Mouse (Mus musculus): ENCODE results near the gene Ikzf4. TPM values are rescaled to one million over a fixed set of nuclear protein-coding genes. Genes with fewer than 3 reads are reported as not detected.
A peak's percentile ranks its signal among the peaks of the same experiment; 100 is the strongest.

Ikzf4 gene
- 0.05 TPM for polyA plus RNA-seq (2012; fragmentation: generic; extraction: Trizol)
- long read RNA-seq, experiment 1: 0 reads
- long read RNA-seq, experiment 2: 0 reads

- H3K36me3 ChIP-seq (ENCODE audit: control insufficient read depth, insufficient read depth): no peaks in the 10 kb centered on the region
- H3K79me2 ChIP-seq (ENCODE audit: control insufficient read depth, insufficient read depth): no peaks in the 10 kb centered on the region
- no peaks in the 10 kb centered on the region for H3K79me3 ChIP-seq (ENCODE audit: low read depth)
- peaks cover 3% of the 10 kb centered on the region for H3K27me3 ChIP-seq (ENCODE audit: control insufficient read depth, insufficient read depth, insufficient read length)
- TF ChIP-seq MYOG (IDR thresholded peaks at IDR 0.05; ENCODE audit: control insufficient read depth, extremely low read depth, insufficient read length) (no peak), CEBPB (IDR thresholded peaks at IDR 0.05; ENCODE audit: low read depth) (no peak), MYOD1 (IDR thresholded peaks at IDR 0.05; ENCODE audit: control insufficient read depth, insufficient read length, low read depth) (no peak), CTCF (IDR thresholded peaks at IDR 0.05; ENCODE audit: control insufficient read depth, insufficient read depth, insufficient read length) (no peak), USF1 (IDR thresholded peaks at IDR 0.05; ENCODE audit: low read depth) (no peak), MAX (IDR thresholded peaks at IDR 0.05) (no peak), FOSL1 (IDR thresholded peaks at IDR 0.05; ENCODE audit: insufficient read depth, low read length, poor library complexity, severe bottlenecking) (no peak)
- no peak within 1 kb of the TSS for H3K4me3 ChIP-seq (ENCODE audit: insufficient read depth, poor library complexity, severe bottlenecking)
- H3ac ChIP-seq (ENCODE audit: control insufficient read depth, insufficient read length, low read depth): no peak within 1 kb of the TSS
Observed at GRCm38 (mm10) chr10:128645111-128646011, at the start of gene Ikzf4. Gene Ikzf4, minus strand, starts transcription at chr10:128645991.

DNA sequence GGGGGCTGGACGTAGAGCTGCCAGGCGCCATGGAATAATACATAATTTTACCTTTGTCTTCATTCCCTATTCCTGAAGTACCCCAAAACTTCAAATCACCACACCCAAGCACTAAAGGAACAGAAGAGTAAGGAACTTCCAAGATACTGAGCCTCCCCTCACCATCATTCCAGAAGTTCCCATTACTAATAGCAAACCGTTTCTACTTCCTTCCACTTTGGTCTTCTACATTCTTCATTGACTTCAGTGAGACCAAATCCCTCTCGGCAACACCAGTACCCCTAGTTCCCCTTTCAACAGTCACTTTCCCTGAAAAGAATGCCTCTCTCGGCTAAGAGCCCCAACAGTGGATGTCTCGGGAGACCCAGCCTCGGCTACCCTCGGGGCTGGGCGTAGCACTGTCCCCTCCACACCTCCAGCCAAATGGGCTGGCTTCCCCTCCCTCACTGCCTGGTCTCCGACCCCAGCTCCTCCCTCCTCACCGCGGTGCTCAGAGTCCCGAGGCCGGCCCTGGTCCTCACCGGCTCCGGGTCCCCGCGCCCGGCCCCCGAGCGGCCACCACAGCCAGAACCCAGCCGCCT is 49.7 kb upstream of the Ikzf4 start:
- Histone ChIP-seq H3K79me2 (ENCODE audit: control insufficient read depth, insufficient read depth) (peaks cover 26% of the 10 kb centered on the region), H3K79me3 (ENCODE audit: low read depth) (peaks cover 10% of the 10 kb centered on the region), H3ac (ENCODE audit: control insufficient read depth, insufficient read length, low read depth) (peak overlapping the region; percentile 72), H3K36me3 (ENCODE audit: control insufficient read depth, insufficient read depth) (peaks cover 30% of the 10 kb centered on the region), H3K4me3 (ENCODE audit: insufficient read depth, poor library complexity, severe bottlenecking) (peak overlapping the region; percentile 68), H3K27me3 (ENCODE audit: control insufficient read depth, insufficient read depth, insufficient read length) (no peaks in the 10 kb centered on the region)
- no peak for TF ChIP-seq MAX (IDR thresholded peaks at IDR 0.05)
- no peak for TF ChIP-seq MYOG (IDR thresholded peaks at IDR 0.05; ENCODE audit: control insufficient read depth, extremely low read depth, insufficient read length)
- no peak for TF ChIP-seq CTCF (IDR thresholded peaks at IDR 0.05; ENCODE audit: control insufficient read depth, insufficient read depth, insufficient read length)
- no peak for TF ChIP-seq USF1 (IDR thresholded peaks at IDR 0.05; ENCODE audit: low read depth)
- TF ChIP-seq FOSL1 (IDR thresholded peaks at IDR 0.05; ENCODE audit: insufficient read depth, low read length, poor library complexity, severe bottlenecking): no peak
- no peak for TF ChIP-seq MYOD1 (IDR thresholded peaks at IDR 0.05; ENCODE audit: control insufficient read depth, insufficient read length, low read depth)

GRCm38 (mm10) chr10:128674469-128675008 is 28.7 kb upstream of the Ikzf4 start:
- TF ChIP-seq USF1 (IDR thresholded peaks at IDR 0.05; ENCODE audit: low read depth): no peak
- TF ChIP-seq CEBPB (IDR thresholded peaks at IDR 0.05; ENCODE audit: low read depth): no peak
- H3ac ChIP-seq (ENCODE audit: control insufficient read depth, insufficient read length, low read depth): no peak overlapping the region
- peak overlapping the region; percentile 42 for H3K4me3 ChIP-seq (ENCODE audit: insufficient read depth, poor library complexity, severe bottlenecking)
- no peaks in the 10 kb centered on the region for H3K27me3 ChIP-seq (ENCODE audit: control insufficient read depth, insufficient read depth, insufficient read length)
- no peaks in the 10 kb centered on the region for H3K79me2 ChIP-seq (ENCODE audit: control insufficient read depth, insufficient read depth)
- peaks cover under 1% of the 10 kb centered on the region for H3K36me3 ChIP-seq (ENCODE audit: control insufficient read depth, insufficient read depth)
- H3K79me3 ChIP-seq (ENCODE audit: low read depth): no peaks in the 10 kb centered on the region

- no peak for TF ChIP-seq CEBPB (IDR thresholded peaks at IDR 0.05; ENCODE audit: low read depth)
Observed at GRCm38 (mm10) chr10:128673763-128674468, 28.1 kb upstream of the Ikzf4 start, which contains the start of gene Suox. Gene Suox, minus strand, starts transcription at chr10:128674073.

GRCm38 (mm10) chr10:128671148-128671547 is 25.4 kb upstream of the Ikzf4 start:
- Histone ChIP-seq H3K27me3 (ENCODE audit: control insufficient read depth, insufficient read depth, insufficient read length) (no peaks in the 10 kb centered on the region), H3K36me3 (ENCODE audit: control insufficient read depth, insufficient read depth) (no peaks in the 10 kb centered on the region)

More at GRCm38 (mm10) chr10:128673763-128674468, 28.1 kb upstream of the Ikzf4 start, which contains the start of gene Suox:
- H3K4me3 ChIP-seq (ENCODE audit: insufficient read depth, poor library complexity, severe bottlenecking): peak within 1 kb of the TSS; percentile 42
- no peaks in the 10 kb centered on the region for H3K27me3 ChIP-seq (ENCODE audit: control insufficient read depth, insufficient read depth, insufficient read length)
- H3ac ChIP-seq (ENCODE audit: control insufficient read depth, insufficient read length, low read depth): peak within 1 kb of the TSS; percentile 70
- no peaks in the 10 kb centered on the region for H3K36me3 ChIP-seq (ENCODE audit: control insufficient read depth, insufficient read depth)
- no peaks in the 10 kb centered on the region for H3K79me3 ChIP-seq (ENCODE audit: low read depth)
- H3K79me2 ChIP-seq (ENCODE audit: control insufficient read depth, insufficient read depth): no peaks in the 10 kb centered on the region

More at GRCm38 (mm10) chr10:128671148-128671547, 25.4 kb upstream of the Ikzf4 start:
- H3K79me3 ChIP-seq (ENCODE audit: low read depth): no peaks in the 10 kb centered on the region
- no peak overlapping the region for H3ac ChIP-seq (ENCODE audit: control insufficient read depth, insufficient read length, low read depth)
- no peak for TF ChIP-seq MYOD1 (IDR thresholded peaks at IDR 0.05; ENCODE audit: control insufficient read depth, insufficient read length, low read depth)
- TF ChIP-seq CEBPB (IDR thresholded peaks at IDR 0.05; ENCODE audit: low read depth): no peak
- TF ChIP-seq MAX (IDR thresholded peaks at IDR 0.05): no peak
- TF ChIP-seq FOSL1 (IDR thresholded peaks at IDR 0.05; ENCODE audit: insufficient read depth, low read length, poor library complexity, severe bottlenecking): no peak
- TF ChIP-seq CTCF (IDR thresholded peaks at IDR 0.05; ENCODE audit: control insufficient read depth, insufficient read depth, insufficient read length): no peak
- TF ChIP-seq MYOG (IDR thresholded peaks at IDR 0.05; ENCODE audit: control insufficient read depth, extremely low read depth, insufficient read length): no peak
- no peak for TF ChIP-seq USF1 (IDR thresholded peaks at IDR 0.05; ENCODE audit: low read depth)
- no peak overlapping the region for H3K4me3 ChIP-seq (ENCODE audit: insufficient read depth, poor library complexity, severe bottlenecking)
- H3K79me2 ChIP-seq (ENCODE audit: control insufficient read depth, insufficient read depth): no peaks in the 10 kb centered on the region

All from C2C12 (cell line).